Mouse (Mus musculus): Measurements from ENCODE around the gene Thpo.
A peak's percentile ranks its signal among the peaks of the same experiment; 100 is the strongest.

Gene Thpo

DNA sequence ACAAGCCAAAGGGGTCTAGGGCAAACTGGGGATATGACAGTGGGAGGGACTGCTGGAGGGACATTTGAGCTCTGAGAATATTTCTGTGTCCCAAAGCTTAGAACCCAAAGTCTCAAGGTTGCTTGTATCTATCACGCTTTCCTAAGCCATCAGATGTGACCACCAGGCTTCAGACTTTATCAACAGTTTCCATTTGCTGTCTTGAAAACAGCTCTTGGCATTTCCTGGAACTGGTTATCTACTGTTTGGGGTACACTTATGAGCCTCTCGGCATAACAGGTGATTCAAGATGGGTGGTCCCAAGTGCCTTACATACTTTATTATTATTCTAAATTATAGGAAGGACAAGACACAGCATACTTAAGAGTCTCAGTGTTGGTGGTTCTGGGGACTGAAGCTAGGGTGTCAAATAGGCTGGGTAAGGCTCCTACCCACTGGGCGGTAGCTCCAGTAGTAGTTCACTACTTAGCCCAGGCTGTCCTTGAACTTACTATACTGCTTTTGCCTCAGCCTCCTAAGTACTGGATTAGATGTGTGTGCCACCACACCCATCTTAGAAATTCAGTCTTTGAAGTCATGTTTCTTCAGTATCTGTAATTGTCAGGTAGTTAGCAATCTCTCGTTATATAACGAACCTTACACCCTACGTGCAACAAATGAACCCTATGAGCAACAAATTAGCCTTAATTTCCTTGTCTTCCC, 30.5 kb downstream of the Thpo start:
- DNase-seq (ENCODE audit: low spot score), result no peak

DNA sequence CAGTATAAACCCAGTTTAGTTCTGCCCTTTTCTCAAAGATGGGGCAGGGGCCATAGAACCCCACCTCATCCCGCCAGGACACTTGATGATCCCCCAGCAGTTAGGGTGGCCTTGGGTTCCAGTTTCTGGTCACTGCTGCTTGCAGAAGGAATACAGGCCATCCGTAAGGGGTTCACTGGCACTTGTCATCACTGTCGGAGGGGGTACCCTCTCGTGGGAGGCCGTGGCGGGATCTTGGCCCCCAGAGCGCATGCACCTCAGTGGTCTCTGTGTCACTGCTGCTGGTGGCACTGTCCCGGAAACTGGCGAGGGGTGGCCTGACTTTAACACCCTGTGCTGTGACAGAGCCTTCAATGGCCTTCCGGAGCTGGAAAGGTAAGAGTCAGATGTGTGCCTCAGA, 31.2 kb downstream of the Thpo start:
- DNase-seq (ENCODE audit: low spot score), result no peak

DNA sequence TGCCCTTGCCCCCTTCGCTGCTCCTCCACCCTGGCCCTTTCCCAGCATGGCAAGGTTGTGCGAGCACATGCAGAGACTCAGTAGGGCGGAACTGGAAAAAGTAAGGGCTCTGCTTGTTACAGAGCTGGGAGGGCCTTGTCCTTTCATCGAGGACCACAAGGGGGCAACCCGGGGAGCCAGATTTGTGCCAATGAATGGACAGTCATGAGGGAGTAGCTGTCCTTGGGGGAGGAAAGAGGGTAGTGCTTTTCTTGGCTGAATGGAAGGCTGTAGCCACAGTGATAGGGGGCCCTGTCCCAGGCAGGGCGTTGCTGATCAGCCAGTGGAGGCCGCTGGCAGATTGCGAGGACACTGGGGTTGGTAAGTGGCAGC, 31.8 kb downstream of the Thpo start:
- peak; percentile 80 for DNase-seq (ENCODE audit: low spot score)

DNA sequence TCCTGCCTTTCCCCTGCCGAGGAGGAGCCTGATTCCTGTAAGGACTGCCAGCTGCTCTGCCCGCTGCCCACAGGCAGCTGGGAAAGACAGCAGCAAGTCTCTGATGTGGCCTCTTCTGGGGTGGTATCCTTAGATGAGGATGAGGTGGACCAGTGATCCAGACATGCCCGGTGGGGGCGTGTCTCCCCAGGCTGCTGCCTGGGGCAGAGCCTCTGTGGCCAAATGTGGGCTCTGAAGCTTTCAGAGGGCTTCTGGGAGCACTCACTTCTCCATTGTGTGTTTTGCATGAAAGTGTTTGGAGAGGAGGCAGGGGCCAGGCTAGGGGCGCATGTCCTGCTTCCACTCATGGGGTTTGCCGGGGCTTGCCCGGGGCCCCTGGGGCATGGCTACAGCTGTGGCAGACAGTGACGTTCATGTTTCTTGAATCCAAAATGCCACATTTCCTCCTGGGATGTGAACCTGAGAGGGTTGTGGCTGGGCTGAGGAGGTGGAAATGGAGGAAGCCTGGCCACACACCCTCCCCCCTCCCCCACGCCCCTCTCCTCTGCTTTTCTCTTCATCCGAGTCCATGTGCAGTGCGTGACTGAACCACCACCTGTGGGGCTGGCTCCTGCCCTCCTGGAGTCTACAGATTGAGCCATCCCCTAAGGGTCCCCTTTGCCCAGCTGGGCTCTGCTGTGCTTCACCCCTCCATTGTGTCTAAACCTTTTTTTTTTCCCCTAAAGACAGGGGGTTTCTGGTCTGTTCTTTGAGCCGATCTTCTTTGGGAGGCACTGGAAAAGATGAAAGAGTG, 32.4 kb downstream of the Thpo start:
- no peak for DNase-seq (ENCODE audit: low spot score)

DNA sequence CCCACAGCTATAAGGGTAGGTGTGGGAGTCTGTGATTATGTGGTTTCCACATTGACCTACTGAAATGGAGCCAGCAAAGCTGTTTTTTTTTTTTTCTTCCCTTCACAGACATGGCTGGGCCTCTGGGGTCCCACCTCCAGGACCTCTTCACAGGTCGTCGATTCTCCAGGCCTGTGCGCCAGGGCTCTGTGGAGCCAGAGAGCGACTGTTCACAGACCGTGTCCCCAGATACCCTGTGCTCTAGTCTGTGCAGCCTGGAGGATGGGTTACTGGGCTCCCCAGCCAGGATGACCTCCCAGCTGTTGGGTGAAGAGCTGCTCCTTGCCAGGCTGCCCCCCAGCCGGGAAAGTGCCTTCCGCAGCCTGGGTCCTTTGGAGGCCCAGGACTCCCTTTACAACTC, 33.0 kb downstream of the Thpo start:
- no peak for DNase-seq (ENCODE audit: low spot score)

DNA sequence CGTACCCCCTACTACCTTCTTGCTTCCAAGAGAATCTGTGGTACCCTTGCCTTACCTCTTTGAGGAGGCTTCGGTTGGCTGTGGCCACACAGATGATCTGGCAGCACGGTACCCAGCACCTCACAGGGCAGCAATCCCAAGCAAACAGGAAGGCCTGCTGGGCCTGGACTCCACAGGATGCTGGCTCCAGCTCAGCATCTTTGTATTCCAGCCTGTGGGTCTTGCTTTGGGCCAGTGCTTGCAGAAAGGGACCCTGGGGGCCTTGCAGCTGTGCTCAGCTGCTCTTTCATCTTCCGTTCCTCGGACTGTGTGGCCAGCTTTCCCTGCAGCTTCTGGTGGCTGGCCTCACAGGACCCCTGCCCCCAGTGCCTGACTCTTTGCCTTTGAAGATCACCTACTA, 34.3 kb downstream of the Thpo start:
- no peak for DNase-seq (ENCODE audit: low spot score)

DNA sequence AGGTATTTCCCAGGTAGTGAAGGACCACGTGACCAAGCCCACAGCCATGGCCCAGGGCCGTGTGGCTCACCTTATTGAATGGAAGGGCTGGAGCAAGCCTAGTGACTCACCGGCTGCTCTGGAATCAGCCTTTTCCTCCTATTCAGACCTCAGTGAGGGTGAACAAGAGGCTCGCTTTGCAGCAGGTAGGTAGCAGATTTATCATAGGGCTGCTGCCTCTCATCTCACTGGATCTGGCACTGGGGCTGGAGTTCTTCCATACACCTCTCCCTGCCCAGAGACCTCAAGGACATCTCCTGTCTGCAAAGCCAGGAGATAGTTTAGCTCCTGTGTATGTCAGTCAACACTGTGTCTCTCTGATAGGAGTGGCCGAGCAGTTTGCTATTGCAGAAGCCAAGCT, 35.0 kb downstream of the Thpo start:
- no peak for DNase-seq (ENCODE audit: low spot score)

DNA sequence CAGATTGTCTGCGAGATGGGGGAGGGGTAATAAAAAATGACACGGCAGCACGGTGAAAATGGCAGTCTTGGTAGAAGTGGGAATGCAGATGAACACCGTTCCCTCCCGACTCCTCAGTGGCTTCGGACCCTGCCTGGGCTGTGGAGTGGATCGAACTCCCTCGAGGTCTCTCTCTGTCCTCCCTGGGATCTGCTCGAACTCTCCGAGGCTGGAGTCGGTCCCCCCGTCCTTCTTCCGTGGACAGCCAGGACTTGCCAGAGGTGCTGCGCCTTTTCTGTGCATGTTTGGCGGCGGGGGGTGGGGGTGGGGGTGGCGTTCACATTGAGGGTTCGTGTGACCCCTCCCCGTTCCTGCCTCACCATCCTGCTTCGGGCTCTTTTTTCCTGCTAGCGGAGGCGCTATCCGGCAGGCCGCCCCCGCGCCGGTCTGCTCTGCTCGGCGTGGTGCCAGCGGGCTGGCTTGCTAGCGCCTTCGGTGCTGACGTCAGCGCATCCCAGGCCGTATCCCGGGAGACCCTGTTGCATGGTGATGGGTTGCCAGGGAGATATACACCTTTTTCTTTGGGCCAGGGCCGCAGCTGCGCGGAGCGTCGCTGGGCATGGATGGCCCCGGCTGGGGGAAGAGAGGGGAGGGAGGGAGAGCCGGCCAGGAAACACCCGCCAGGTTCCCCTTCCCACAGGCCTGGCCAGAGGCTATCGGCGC, 38.5 kb downstream of the Thpo start:
- DNase-seq (ENCODE audit: low spot score), result peak; percentile 86

DNA sequence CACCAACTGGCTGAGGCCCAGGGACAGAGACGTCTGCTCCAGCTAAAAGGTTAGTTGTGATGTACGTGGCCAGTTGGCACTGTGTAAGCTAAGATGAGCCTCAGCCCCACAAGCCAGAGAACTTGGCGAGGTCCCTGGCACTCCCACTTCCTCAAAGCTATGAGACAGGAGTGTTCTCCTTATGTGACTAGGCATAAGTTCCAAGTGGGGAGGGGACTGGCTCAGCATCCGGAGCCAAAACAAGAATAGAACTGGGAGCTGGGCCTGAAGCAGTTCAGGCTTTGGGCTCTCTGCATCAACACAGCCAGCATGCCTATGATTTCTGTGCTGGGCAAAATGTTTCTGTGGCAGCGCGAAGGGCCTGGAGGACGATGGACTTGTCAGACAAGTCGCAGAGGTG, 39.5 kb downstream of the Thpo start:
- no peak for DNase-seq (ENCODE audit: low spot score)

DNA sequence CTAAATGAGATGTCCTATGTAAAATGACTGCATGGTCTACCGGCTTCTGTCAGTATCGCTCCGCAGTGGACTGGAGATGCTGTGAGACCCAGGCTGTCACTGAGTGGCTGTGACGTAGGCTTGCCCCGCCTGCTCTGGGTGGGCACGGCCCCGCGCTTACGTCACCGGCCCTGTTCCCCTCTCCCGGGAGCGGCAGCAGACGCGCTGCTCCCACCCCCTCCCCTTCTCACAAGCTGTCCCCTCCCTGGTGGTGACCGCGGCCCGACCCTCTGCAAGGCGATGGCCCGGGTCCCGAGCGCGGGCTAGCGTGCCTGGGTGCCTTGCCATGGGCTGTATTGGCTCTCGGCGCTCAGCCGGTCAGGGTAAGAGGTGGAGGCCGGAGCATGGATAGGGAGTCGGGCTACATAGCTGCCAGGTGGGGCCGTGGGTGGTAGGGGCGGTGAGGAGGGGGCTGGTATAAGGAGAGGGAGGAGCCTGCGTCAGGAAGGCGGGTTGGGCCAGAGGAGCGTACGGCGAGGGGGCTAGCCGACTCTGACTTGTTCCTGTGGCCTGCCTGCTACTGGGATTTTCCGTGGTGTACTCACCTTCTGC, 41.1 kb downstream of the Thpo start, which contains the start of gene Fam131a:
TSS of gene Fam131a (plus strand) at position 131 of the 591 bp plus-strand sequence.
- peak; percentile 82 for DNase-seq (ENCODE audit: low spot score)

DNA sequence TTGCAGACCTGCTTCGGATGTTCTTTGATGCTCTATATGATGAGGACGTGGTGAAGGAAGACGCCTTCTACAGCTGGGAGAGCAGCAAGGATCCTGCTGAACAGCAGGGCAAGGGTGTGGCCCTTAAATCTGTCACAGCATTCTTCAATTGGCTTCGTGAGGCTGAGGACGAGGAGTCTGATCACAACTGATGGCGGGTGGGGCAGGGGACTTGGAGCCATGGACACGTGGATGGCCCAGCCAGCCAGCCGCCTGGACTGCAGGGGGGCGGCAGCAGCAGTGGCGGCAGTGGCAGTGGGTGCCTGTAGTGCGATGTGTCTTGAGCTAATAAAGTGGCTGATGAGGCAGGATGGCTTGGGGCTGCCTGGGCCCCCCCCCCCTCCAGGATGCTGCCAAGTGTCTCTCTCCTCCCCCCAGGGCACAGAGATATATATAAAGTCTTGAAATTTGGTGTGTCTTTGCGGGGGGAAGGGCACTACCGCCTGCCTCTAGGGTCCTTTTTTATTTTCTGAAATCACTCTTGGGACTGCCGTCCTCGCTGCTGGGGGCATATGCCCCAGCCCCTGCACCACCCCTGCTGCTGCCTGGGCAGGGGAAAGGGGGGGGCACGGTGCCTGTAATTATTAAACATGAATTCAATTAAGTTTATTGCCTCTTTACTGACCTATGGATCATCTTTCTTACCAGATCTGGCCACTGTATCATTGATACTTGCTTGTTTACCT, 41.9 kb downstream of the Thpo start:
- no peak for DNase-seq (ENCODE audit: low spot score)

DNA sequence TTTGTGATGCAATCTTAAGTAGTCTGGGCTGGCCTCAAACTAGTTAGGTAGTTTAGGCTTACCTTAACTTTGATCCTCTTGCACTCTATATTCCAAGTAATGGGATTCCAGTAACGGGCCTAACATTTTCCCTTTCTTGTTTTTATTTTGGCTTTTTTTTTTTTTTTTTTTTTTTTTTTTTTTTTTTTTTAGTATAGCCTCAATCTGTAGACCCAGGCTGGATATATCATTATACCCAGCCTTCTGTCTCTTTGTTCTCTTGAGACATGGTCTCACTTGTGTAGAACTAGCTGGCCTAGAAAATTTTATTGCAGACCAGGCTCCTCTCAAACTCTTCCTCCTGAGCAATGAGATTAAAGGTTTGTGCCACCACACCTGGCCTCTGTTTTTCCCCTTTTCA, 42.7 kb downstream of the Thpo start:
- no peak for DNase-seq (ENCODE audit: low spot score)

DNA sequence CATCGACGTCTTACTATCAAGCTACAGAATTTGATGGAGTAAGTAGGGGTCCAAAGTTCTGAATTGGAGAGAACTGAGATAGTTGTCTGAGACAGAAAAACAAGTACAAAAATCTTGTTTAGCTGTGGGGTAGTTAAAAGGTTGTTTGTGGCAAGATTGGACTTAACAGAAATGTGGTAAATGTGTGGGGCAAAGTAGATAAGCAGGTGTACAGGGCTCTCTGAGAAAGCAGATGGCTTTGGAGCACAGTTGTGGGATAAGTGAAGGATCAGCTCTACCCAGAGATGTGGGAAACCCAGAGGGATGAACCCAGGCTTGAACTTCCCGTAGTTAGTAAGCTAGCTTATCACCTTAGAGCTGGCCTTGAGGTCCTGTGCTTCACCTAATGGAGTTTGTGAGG, 43.5 kb downstream of the Thpo start:
- no peak for DNase-seq (ENCODE audit: low spot score)

DNA sequence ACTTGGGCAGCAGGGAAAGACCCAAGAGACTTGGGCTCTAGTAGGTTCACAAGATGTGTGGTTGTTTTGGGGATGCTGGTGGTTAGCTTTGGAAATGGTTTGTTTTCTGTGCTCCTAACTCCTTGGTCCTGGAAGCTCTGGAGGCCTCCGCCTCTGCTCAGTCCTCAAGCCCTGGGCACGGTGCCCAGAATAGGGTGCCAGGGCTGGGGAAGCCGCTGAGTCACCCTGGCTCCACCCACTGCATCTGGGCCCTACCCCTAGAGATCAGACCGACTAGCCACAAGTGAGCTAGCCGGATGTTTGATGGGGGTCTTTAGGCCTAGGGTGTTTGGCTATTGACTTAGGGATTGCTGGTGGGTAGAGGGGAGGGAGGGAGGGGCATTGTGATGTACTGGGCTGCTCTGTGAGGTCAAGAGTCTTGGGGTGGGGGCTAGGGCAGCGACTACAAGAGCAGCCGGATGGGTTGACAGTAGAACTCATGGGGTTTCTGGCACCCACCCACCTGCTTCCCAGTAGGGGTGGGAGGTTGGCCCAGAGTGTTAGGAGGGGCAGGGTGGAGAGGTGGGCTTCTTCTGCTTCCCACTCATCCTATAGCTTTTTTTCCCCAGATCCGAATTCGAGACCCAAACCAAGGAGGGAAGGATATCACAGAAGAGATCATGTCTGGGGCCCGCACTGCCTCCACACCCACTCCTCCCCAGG, 56.2 kb downstream of the Thpo start:
- peak; percentile 58 for DNase-seq (ENCODE audit: low spot score)

DNA sequence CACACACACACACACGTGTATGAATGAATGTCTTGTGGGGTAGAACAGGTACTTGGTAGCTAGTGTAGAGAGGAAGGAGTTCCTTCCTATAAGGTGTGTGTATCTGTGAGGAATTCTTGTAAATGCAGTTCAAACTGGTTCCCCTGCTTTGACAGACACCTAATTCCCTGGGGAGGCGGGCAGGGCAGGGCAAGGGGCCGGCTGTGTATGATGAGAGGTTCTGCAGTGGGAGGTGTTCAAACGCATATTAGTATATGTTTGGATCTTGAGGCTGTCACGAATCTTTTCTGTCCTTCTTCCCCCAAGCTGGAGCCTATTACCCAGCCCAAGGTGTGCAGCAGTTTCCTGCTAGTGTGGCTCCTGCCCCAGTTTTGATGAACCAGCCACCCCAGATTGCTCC, 56.9 kb downstream of the Thpo start:
- DNase-seq (ENCODE audit: low spot score), result no peak

DNA sequence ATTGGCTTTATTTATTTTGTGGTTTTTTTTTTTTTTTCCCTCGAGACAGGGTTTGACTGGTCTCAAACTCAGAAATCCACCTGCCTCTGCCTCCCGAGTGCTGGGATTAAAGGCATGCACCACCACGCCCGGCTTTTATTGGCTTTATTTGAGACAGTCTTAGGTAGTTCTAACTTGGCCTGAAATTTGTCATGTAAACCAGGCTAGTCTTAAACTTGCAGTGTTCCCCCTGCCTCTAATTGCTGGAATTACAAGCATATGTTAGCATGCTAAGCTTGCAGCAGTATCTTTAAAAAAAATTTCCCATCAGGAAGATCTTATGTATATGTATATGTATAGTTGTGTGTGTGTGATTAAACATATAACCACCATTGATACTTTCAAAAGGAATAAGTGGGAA, 57.6 kb downstream of the Thpo start:
- DNase-seq (ENCODE audit: low spot score), result no peak

DNA sequence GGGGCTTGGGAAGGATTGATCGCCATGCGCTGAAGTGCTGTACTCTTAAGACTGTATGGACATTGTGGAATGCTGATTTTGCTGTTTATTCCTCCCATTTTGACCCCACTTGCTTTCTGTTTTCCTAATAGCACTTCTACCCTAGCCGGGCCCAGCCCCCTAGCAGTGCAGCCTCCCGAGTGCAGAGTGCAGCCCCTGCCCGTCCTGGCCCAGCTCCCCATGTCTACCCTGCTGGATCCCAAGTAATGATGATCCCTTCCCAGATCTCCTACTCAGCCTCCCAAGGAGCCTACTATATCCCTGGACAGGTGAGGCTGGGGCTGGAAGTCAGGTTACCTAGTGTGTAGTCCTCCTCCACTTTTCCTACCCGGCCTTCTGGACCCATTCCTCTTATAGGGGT, 59.1 kb downstream of the Thpo start:
- no peak for DNase-seq (ENCODE audit: low spot score)
